Mouse (Mus musculus) MEL (cell line): ENCODE measurements around the gene Bmp2k. TPM values are rescaled to one million over a fixed set of nuclear protein-coding genes. Genes with fewer than 3 reads are reported as not detected.

Experiments used
- DNase-seq: peaks from one replicate; pipeline ENCODE4 v3.0.0; 2011; ENCODE audit warnings: low read depth, low spot score
- H3K27ac ChIP-seq: 2 replicates; pipeline ENCODE4 v1.5.1; 2012; ENCODE audit warnings: low read depth, mild to moderate bottlenecking, control low read depth, low read length, moderate library complexity; ENCODE audit not compliant: control insufficient read depth
- H3K27me3 ChIP-seq, 2 experiments: fragments of 150-350 bp in 1 of 2; sonication (generic) in 1 of 2; 2 replicates each; pipeline ENCODE4 v1.6.1; 2012; ENCODE audit warnings: low read length in 2 of 2, mild to moderate bottlenecking in 2 of 2, improper control_type of control experiment in 1 of 2, moderate library complexity in 1 of 2; ENCODE audit not compliant: insufficient read depth in 2 of 2, control insufficient read depth in 1 of 2
- H3K36me3 ChIP-seq, 2 experiments: 2 replicates each; pipeline ENCODE4 v1.6.1; 2012 to 2014; ENCODE audit warnings: low read length in 2 of 2, improper control_type of control experiment in 1 of 2, inconsistent platforms in 1 of 2, mild to moderate bottlenecking in 1 of 2; ENCODE audit not compliant: insufficient read depth in 2 of 2, control insufficient read depth in 1 of 2
- H3K4me1 ChIP-seq, 2 experiments: fragments of 150-350 bp in 1 of 2; sonication (generic) in 1 of 2; 2 replicates each; pipeline ENCODE4 v1.6.1; 2012; ENCODE audit warnings: low read length in 2 of 2, improper control_type of control experiment in 1 of 2, mild to moderate bottlenecking in 1 of 2; ENCODE audit not compliant: insufficient read depth in 2 of 2, control insufficient read depth in 1 of 2
- H3K4me3 ChIP-seq, 2 experiments: fragments of 150-350 bp in 1 of 2; sonication (generic) in 1 of 2; 2 replicates each; pipeline ENCODE4 v1.5.1; 2012; ENCODE audit warnings: low read depth in 2 of 2, low read length in 2 of 2, mild to moderate bottlenecking in 2 of 2, moderate library complexity in 2 of 2, control low read depth in 1 of 2, improper control_type of control experiment in 1 of 2; ENCODE audit not compliant: control insufficient read depth in 1 of 2, insufficient read depth in 1 of 2
- H3K79me2 ChIP-seq: 2 replicates; pipeline ENCODE4 v1.6.1; 2012; ENCODE audit warnings: mild to moderate bottlenecking, low read length, moderate library complexity; ENCODE audit not compliant: control insufficient read depth, poor library complexity, insufficient read depth
- H3K9ac ChIP-seq: 2 replicates; pipeline ENCODE4 v1.6.1; 2012; ENCODE audit warnings: low read depth, mild to moderate bottlenecking, control low read depth, low read length, moderate library complexity; ENCODE audit not compliant: control insufficient read depth, poor library complexity, severe bottlenecking
- H3K9me3 ChIP-seq: fragments of 150-350 bp; sonication (generic); replicated peaks from 2 replicates; pipeline ENCODE4 v1.6.1; 2012; ENCODE audit warnings: mild to moderate bottlenecking, low read length, improper control_type of control experiment, moderate library complexity; ENCODE audit not compliant: insufficient read depth
- BHLHE40 ChIP-seq: IDR thresholded peaks from 2 replicates; pipeline ENCODE4 v1.6.1; 2012; ENCODE audit warnings: low read depth, mild to moderate bottlenecking, inconsistent platforms, low read length, improper control_type of control experiment, borderline replicate concordance
- CHD2 ChIP-seq: IDR thresholded peaks from 2 replicates; pipeline ENCODE4 v1.6.1; 2011; ENCODE audit warnings: low read length, improper control_type of control experiment
- CTCF ChIP-seq, 3 experiments: IDR thresholded peaks in 2 of 3; conservative IDR thresholded peaks in 1 of 3; 2 replicates each; pipeline ENCODE4 v1.5.1; 2011 to 2012; ENCODE audit warnings: low read length in 3 of 3, low read depth in 2 of 3, mild to moderate bottlenecking in 2 of 3, improper control_type of control experiment in 1 of 3, inconsistent platforms in 1 of 3, mixed read lengths in 1 of 3, moderate library complexity in 1 of 3; ENCODE audit not compliant: control insufficient read depth in 1 of 3, insufficient read depth in 1 of 3, poor library complexity in 1 of 3, severe bottlenecking in 1 of 3
- ELF1 ChIP-seq: IDR thresholded peaks from 2 replicates; pipeline ENCODE4 v1.6.1; 2014; ENCODE audit warnings: low read depth, mild to moderate bottlenecking, inconsistent platforms, low read length, improper control_type of control experiment, moderate library complexity
- EP300 ChIP-seq, 2 experiments: IDR thresholded peaks; 2 replicates each; pipeline ENCODE4 v1.6.1; 2011; ENCODE audit warnings: improper control_type of control experiment in 2 of 2, low read length in 2 of 2, low read depth in 1 of 2, mild to moderate bottlenecking in 1 of 2
- GATA1 ChIP-seq: IDR thresholded peaks from 2 replicates; pipeline ENCODE4 v1.6.1; 2011; ENCODE audit warnings: low read depth, low read length, improper control_type of control experiment
- MAX ChIP-seq: IDR thresholded peaks from 2 replicates; pipeline ENCODE4 v1.6.1; 2011; ENCODE audit warnings: low read length, improper control_type of control experiment
- MXI1 ChIP-seq: IDR thresholded peaks from 2 replicates; pipeline ENCODE4 v1.6.1; 2011; ENCODE audit warnings: mild to moderate bottlenecking, low read depth, low read length, improper control_type of control experiment
- NELFE ChIP-seq: IDR thresholded peaks from 2 replicates; pipeline ENCODE4 v1.6.1; 2011; ENCODE audit warnings: low read depth, low read length, improper control_type of control experiment
- POLR2A ChIP-seq, 2 experiments: IDR thresholded peaks; 2 replicates each; pipeline ENCODE4 v1.6.1; 2011 to 2012; ENCODE audit warnings: low read length in 2 of 2, mild to moderate bottlenecking in 2 of 2, control low read depth in 1 of 2, improper control_type of control experiment in 1 of 2, low read depth in 1 of 2, moderate library complexity in 1 of 2; ENCODE audit not compliant: control insufficient read depth in 1 of 2, insufficient read depth in 1 of 2, poor library complexity in 1 of 2
- POLR2AphosphoS2 ChIP-seq: IDR thresholded peaks from 2 replicates; pipeline ENCODE4 v1.6.1; 2011; ENCODE audit warnings: low read length, improper control_type of control experiment
- POLR2AphosphoS5 ChIP-seq: IDR thresholded peaks from 2 replicates; pipeline ENCODE4 v1.6.1; 2012; ENCODE audit warnings: low read depth, borderline replicate concordance, mild to moderate bottlenecking, inconsistent platforms, low read length, moderate library complexity, mixed read lengths
- RAD21 ChIP-seq: IDR thresholded peaks from 2 replicates; pipeline ENCODE4 v1.6.1; 2011; ENCODE audit warnings: mild to moderate bottlenecking, low read depth, low read length, improper control_type of control experiment
- RCOR1 ChIP-seq: IDR thresholded peaks from 2 replicates; pipeline ENCODE4 v1.6.1; 2012; ENCODE audit warnings: low read depth, mild to moderate bottlenecking, inconsistent platforms, low read length, improper control_type of control experiment
- SIN3A ChIP-seq: IDR thresholded peaks from 2 replicates; pipeline ENCODE4 v1.6.1; 2012; ENCODE audit warnings: low read length, improper control_type of control experiment, inconsistent platforms
- TAL1 ChIP-seq: IDR thresholded peaks from 2 replicates; pipeline ENCODE4 v1.6.1; 2012; ENCODE audit warnings: mild to moderate bottlenecking, inconsistent platforms, low read length, moderate library complexity, mixed read lengths
- TBP ChIP-seq: IDR thresholded peaks from 2 replicates; pipeline ENCODE4 v1.8.0; 2011; ENCODE audit warnings: low read depth, low read length, improper control_type of control experiment
- USF2 ChIP-seq, 2 experiments: IDR thresholded peaks; 2 replicates each; pipeline ENCODE4 v1.6.1; 2011 to 2012; ENCODE audit warnings: improper control_type of control experiment in 2 of 2, low read length in 2 of 2, borderline replicate concordance in 1 of 2, inconsistent platforms in 1 of 2, low read depth in 1 of 2, mild to moderate bottlenecking in 1 of 2; ENCODE audit not compliant: insufficient read depth in 1 of 2
- ZC3H11A ChIP-seq: IDR thresholded peaks from 2 replicates; pipeline ENCODE4 v1.6.1; 2012; ENCODE audit warnings: low read depth, mild to moderate bottlenecking, inconsistent platforms, low read length, improper control_type of control experiment
- ZMIZ1 ChIP-seq: IDR thresholded peaks from 2 replicates; pipeline ENCODE4 v1.6.1; 2012; ENCODE audit warnings: low read depth, mild to moderate bottlenecking, inconsistent platforms, low read length, improper control_type of control experiment, moderate library complexity
- ZNF384 ChIP-seq: IDR thresholded peaks from 2 replicates; pipeline ENCODE4 v1.6.1; 2012; ENCODE audit warnings: low read depth, mild to moderate bottlenecking, inconsistent platforms, low read length, improper control_type of control experiment
- polyA plus RNA-seq, 2 experiments: library from polyadenylated mRNA; stranded (reverse) in 1 of 2; unstranded in 1 of 2; fragments of >175 nt in 1 of 2; fragments of >200 nt in 1 of 2; gene quantifications; 2 replicates each; pipeline versions ENCODE4 v1.2.1 to v1.2.4; 2012; ENCODE audit warnings: low replicate concordance in 2 of 2, low read depth in 1 of 2; ENCODE audit not compliant: insufficient read length in 2 of 2, insufficient read depth in 1 of 2, missing spikeins in 1 of 2
- total RNA-seq: library from RNA; depleted of rRNA; stranded (reverse); fragments of 300-350 nt; gene quantifications from 2 replicates; pipeline ENCODE4 v1.2.3, GENCODE M21; 2012

The Bmp2k gene
- total and polyA plus RNA-seq, 3 experiments, result 10.8 to 16.3 TPM; not detected in 1

GRCm38 (mm10) chr5:97095335-97095734 is 97.8 kb downstream of the Bmp2k start:
- Histone ChIP-seq H3K27ac (no peak overlapping the region), H3K4me1 (no peaks in the 10 kb centered on the region), H3K27me3 (no peaks in the 10 kb centered on the region), H3K9ac (no peak overlapping the region), H3K4me3 (no peak overlapping the region), H3K9me3 (no peaks in the 10 kb centered on the region), H3K79me2 (no peaks in the 10 kb centered on the region), H3K36me3 (peaks cover 0 to 2% of the 10 kb centered on the region in 2 experiments; a peak in 1 of 4 replicates)
- DNase-seq, result no peak
- TF ChIP-seq RAD21, result no peak
- no peak for TF ChIP-seq MAX
- TF ChIP-seq GATA1, result no peak
- TF ChIP-seq ZMIZ1, result no peak
- no peak for TF ChIP-seq NELFE
- TF ChIP-seq RCOR1, result no peak
- no peak for TF ChIP-seq ELF1

GRCm38 (mm10) chr5:97097631-97098041 is 100.1 kb downstream of the Bmp2k start:
- Histone ChIP-seq H3K4me3 (no peak overlapping the region), H3K4me1 (no peaks in the 10 kb centered on the region)
- TF ChIP-seq TAL1 (no peak), EP300 (IDR thresholded peaks at IDR 0.05; ENCODE audit: low read depth in 1 of 2, low read length in 2 of 2) (no peak), USF2 (IDR thresholded peaks at IDR 0.05; ENCODE audit: borderline replicate concordance in 1 of 2, insufficient read depth in 1 of 2, low read depth in 1 of 2, low read length in 2 of 2) (no peak), POLR2AphosphoS5 (no peak), POLR2AphosphoS2 (no peak), SIN3A (no peak), MXI1 (no peak), POLR2A (IDR thresholded peaks at IDR 0.05; ENCODE audit: control insufficient read depth in 1 of 2, insufficient read depth in 1 of 2, low read depth in 1 of 2, low read length in 2 of 2, poor library complexity in 1 of 2) (no peak), ELF1 (no peak), CTCF (IDR thresholded peaks at IDR 0.05 in 2 of 3, conservative IDR thresholded peaks at IDR 0.05 in 1 of 3; ENCODE audit: control insufficient read depth in 1 of 3, insufficient read depth in 1 of 3, low read depth in 2 of 3, low read length in 3 of 3, poor library complexity in 1 of 3, severe bottlenecking in 1 of 3) (no peak)
- TF ChIP-seq, all 39 proteins: peak for 0
- DNase-seq, result no peak
- Histone ChIP-seq H3K27ac (no peak overlapping the region), H3K9ac (no peak overlapping the region), H3K36me3 (no peaks in the 10 kb centered on the region; a peak in 1 of 4 replicates), H3K79me2 (no peaks in the 10 kb centered on the region), H3K27me3 (no peaks in the 10 kb centered on the region), H3K9me3 (no peaks in the 10 kb centered on the region)

GRCm38 (mm10) chr5:97099954-97100353 is 102.5 kb downstream of the Bmp2k start:
- Histone ChIP-seq H3K4me1 (no peaks in the 10 kb centered on the region), H3K9ac (no peak overlapping the region), H3K36me3 (no peaks in the 10 kb centered on the region; a peak in 1 of 4 replicates), H3K79me2 (no peaks in the 10 kb centered on the region), H3K4me3 (no peak overlapping the region), H3K9me3 (no peaks in the 10 kb centered on the region), H3K27me3 (no peaks in the 10 kb centered on the region), H3K27ac (no peak overlapping the region)
- no peak for DNase-seq
- TF ChIP-seq BHLHE40 (no peak), ELF1 (no peak), MXI1 (no peak), USF2 (IDR thresholded peaks at IDR 0.05; ENCODE audit: borderline replicate concordance in 1 of 2, insufficient read depth in 1 of 2, low read depth in 1 of 2, low read length in 2 of 2) (no peak), ZC3H11A (no peak), ZNF384 (no peak), TBP (no peak), RAD21 (no peak), EP300 (IDR thresholded peaks at IDR 0.05; ENCODE audit: low read depth in 1 of 2, low read length in 2 of 2) (no peak), CHD2 (no peak)
